Mouse (Mus musculus): Measurements from ENCODE around the gene Pot1b.

Pot1b gene

GRCm38 (mm10) chr17:55711984-55712811, at the start of gene Pot1b:
Pot1b (minus strand) TSS chr17:55712628.
- DNase-seq (ENCODE audit: low spot score in 2 of 2): peak; percentile 91 to 96

- DNase-seq (ENCODE audit: low spot score in 2 of 2): no peak
These were observed 38.7 kb upstream of the Pot1b start for GRCm38 (mm10) chr17:55751170-55751569.

- DNase-seq (ENCODE audit: low spot score in 2 of 2): no peak
These were observed 37.4 kb upstream of the Pot1b start, which contains the start of gene Adgre4 for GRCm38 (mm10) chr17:55749786-55750185. Adgre4 (plus strand) TSS chr17:55749984.

- DNase-seq (ENCODE audit: low spot score in 2 of 2): no peak
These were observed 24.2 kb upstream of the Pot1b start for GRCm38 (mm10) chr17:55736675-55737074.

- no peak for DNase-seq (ENCODE audit: low spot score in 2 of 2)
These were observed 13.8 kb upstream of the Pot1b start for GRCm38 (mm10) chr17:55726193-55726592.

GRCm38 (mm10) chr17:55722250-55722649, 9.8 kb upstream of the Pot1b start:
- DNase-seq (ENCODE audit: low spot score in 2 of 2): no peak

GRCm38 (mm10) chr17:55721270-55721669, 8.8 kb upstream of the Pot1b start:
- DNase-seq (ENCODE audit: low spot score in 2 of 2): no peak

GRCm38 (mm10) chr17:55702865-55703264, 9.6 kb downstream of the Pot1b start:
- DNase-seq (ENCODE audit: low spot score in 2 of 2): no peak

GRCm38 (mm10) chr17:55702161-55702820, 10.1 kb downstream of the Pot1b start:
- DNase-seq (ENCODE audit: low spot score in 2 of 2): peak; percentile 52 to 78

GRCm38 (mm10) chr17:55699388-55699787, 13.0 kb downstream of the Pot1b start:
- DNase-seq (ENCODE audit: low spot score in 2 of 2): no peak

GRCm38 (mm10) chr17:55661099-55661498, 51.3 kb downstream of the Pot1b start:
- DNase-seq (ENCODE audit: low spot score in 2 of 2): no peak

GRCm38 (mm10) chr17:55625092-55625491, 87.3 kb downstream of the Pot1b start, which contains the start of gene Vmn2r118:
Vmn2r118 (minus strand) TSS chr17:55625192.
- no peak for DNase-seq (ENCODE audit: low spot score in 2 of 2)
